Mouse (Mus musculus) forebrain, postnatal 0 days (tissue): ENCODE results near the gene Emilin1. TPM values are rescaled to one million over a fixed set of nuclear protein-coding genes. Genes with fewer than 3 reads are reported as not detected.

Experiments
- ATAC-seq: fragments of 200-750 bp; cut with Nextera tagmentation; 2 replicates; pipeline ENCODE4 v1.8.0; 2017; ENCODE audit warnings: mild to moderate bottlenecking, moderate library complexity
- DNase-seq: peaks from one replicate; pipeline ENCODE4 v3.0.0-alpha.2; 2015
- H3K27ac ChIP-seq: fragments of 300-500 bp; sonication (generic); 2 replicates; pipeline ENCODE4 v1.5.1; 2014; ENCODE audit warnings: low read depth, mild to moderate bottlenecking, antibody characterized with exemption, low read length, moderate library complexity, mixed read lengths
- H3K27me3 ChIP-seq: fragments of 300-500 bp; sonication (generic); 2 replicates; pipeline ENCODE4 v1.6.1; 2014; ENCODE audit warnings: mild to moderate bottlenecking, low read length, mixed read lengths; ENCODE audit not compliant: insufficient read depth
- H3K36me3 ChIP-seq: fragments of 300-500 bp; sonication (generic); 2 replicates; pipeline ENCODE4 v1.6.1; 2014; ENCODE audit warnings: mild to moderate bottlenecking, moderate library complexity; ENCODE audit not compliant: insufficient read depth
- H3K4me1 ChIP-seq: fragments of 300-500 bp; sonication (generic); 2 replicates; pipeline ENCODE4 v1.6.1; 2014; ENCODE audit warnings: antibody characterized with exemption; ENCODE audit not compliant: insufficient read depth
- H3K4me2 ChIP-seq: fragments of 300-500 bp; sonication (generic); 2 replicates; pipeline ENCODE4 v1.6.1; 2014; ENCODE audit warnings: low read depth, mild to moderate bottlenecking, moderate library complexity
- H3K4me3 ChIP-seq: fragments of 300-500 bp; sonication (generic); 2 replicates; pipeline ENCODE4 v1.5.1; 2014; ENCODE audit warnings: low read depth, low read length, mixed read lengths
- H3K9ac ChIP-seq: fragments of 300-500 bp; sonication (generic); 2 replicates; pipeline ENCODE4 v1.6.1; 2014; ENCODE audit warnings: mild to moderate bottlenecking
- H3K9me3 ChIP-seq: fragments of 300-500 bp; sonication (generic); 2 replicates; pipeline ENCODE4 v1.6.1; 2016; ENCODE audit warnings: low read length
- CTCF ChIP-seq: sonication (generic); IDR thresholded peaks from 2 replicates; pipeline ENCODE4 v1.5.1; 2016; ENCODE audit warnings: antibody characterized with exemption, control low read depth, low read depth
- WGBS: fragments of 180-500 bp; shearing (Covaris S2); extraction: QIAGEN DNeasy Blood & Tissue Kit; methylation state at CpG from one replicate; pipeline ENCODE4 v1.1.7; 2014; 5-methylcytosine and 5-hydroxymethylcytosine counted together
- polyA plus RNA-seq: library from polyadenylated mRNA; unstranded; fragments of >200 nt; fragmentation: Nextera tagmentation; extraction: Ambion mirVana; gene quantifications from 2 replicates; pipeline ENCODE4 v1.2.1, GENCODE M21; 2015
- total RNA-seq: library from RNA; depleted of rRNA; stranded (reverse); fragments of >200 nt; gene quantifications from 2 replicates; pipeline ENCODE4 v1.2.3, GENCODE M21; 2014

Emilin1 gene
- total and polyA plus RNA-seq, 2 experiments from 2014 or later, result 9.6 to 11.3 TPM

DNA sequence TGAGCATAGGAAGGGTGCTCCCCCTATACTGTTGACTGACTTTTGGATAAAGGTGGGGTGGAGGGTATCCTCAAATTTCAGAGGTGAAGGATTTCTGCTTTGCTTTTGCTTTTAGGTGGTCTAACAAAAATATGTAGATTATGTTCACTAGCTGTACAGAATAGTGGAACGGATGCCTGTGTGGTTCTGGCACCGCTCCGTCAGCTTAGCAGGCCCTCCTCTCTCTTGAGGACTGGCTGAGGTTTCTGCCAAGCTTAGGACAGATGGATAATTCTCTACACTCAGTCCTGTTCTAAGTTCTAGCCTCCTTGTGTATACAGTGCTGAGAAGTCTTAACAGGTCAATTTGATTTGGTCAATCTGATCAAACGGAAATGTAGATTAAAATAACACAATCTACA lies 37.2 kb downstream of the Emilin1 start:
- no peak overlapping the region; the same call in 1 of the 2 replicates for H3K27ac ChIP-seq
- WGBS, result 48% methylated on average over 4 of the region's 4 CpGs
- peak overlapping the region; percentile 86 for H3K4me2 ChIP-seq
- ATAC-seq, result no peak
- H3K4me1 ChIP-seq, result peaks cover 13% of the 10 kb centered on the region; the same call in 1 of the 2 replicates
- H3K9ac ChIP-seq, result peak overlapping the region; percentile 56
- no peaks in the 10 kb centered on the region for H3K9me3 ChIP-seq
- no peaks in the 10 kb centered on the region for H3K27me3 ChIP-seq
- H3K4me3 ChIP-seq, result peak overlapping the region; percentile 46
- no peak for DNase-seq
- peaks cover 38% of the 10 kb centered on the region for H3K36me3 ChIP-seq
- TF ChIP-seq CTCF, result no peak

DNA sequence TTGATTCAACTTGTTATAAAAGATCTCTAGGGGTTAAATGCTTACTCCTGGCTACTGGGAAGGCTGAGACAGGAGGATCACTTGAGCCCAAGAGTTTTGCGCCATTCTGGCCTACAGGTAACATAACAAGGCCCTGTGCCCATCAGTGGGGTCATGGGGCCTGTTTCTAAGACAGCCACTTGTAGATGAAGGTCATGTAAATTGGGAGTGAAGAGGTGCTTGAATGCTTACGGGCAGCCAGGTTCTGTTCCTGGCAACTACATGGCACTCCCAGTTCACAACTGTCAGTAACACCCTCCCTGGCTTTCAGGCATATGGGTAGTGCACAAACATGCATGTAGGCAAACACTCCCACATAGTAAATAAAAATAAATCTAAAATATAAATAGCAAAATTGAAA lies 37.7 kb downstream of the Emilin1 start:
- H3K27me3 ChIP-seq, result no peaks in the 10 kb centered on the region
- peak overlapping the region; percentile 46; the same call in 1 of the 2 replicates for H3K4me3 ChIP-seq
- no peaks in the 10 kb centered on the region for H3K9me3 ChIP-seq
- H3K4me2 ChIP-seq, result no peak overlapping the region
- peaks cover 13% of the 10 kb centered on the region; the same call in 1 of the 2 replicates for H3K4me1 ChIP-seq
- ATAC-seq (no peak), DNase-seq (no peak)
- no peak for TF ChIP-seq CTCF
- H3K9ac ChIP-seq, result no peak overlapping the region
- WGBS, result 86% methylated on average over 2 of the region's 2 CpGs
- H3K36me3 ChIP-seq, result peaks cover 42% of the 10 kb centered on the region
- H3K27ac ChIP-seq, result no peak overlapping the region

DNA sequence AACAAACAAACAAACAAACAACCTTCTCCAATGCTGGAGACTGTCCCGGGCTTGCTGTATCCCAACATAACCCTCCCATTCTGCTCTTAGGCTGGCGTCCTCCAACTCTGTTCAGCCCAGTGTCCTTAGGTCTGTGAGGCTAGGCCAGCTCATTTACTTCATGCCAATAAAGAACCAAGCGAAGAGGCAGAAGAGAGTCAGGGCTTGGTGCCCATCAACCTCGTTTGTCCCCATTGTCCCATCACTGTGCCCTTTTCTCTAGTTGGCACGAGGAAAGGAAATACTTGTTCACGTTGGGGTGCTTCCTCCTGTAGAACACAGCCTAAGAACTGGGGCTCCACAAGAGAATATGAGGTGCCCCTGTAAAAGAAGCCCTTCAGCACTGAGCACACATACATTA lies 38.5 kb downstream of the Emilin1 start:
- no peaks in the 10 kb centered on the region for H3K9me3 ChIP-seq
- no peak for DNase-seq
- no peak overlapping the region for H3K4me2 ChIP-seq
- WGBS, result 74% methylated on average over 6 of the region's 6 CpGs
- no peak overlapping the region for H3K27ac ChIP-seq
- no peak for TF ChIP-seq CTCF
- ATAC-seq, result no peak
- peaks cover 13% of the 10 kb centered on the region; the same call in 1 of the 2 replicates for H3K4me1 ChIP-seq
- peaks cover 44% of the 10 kb centered on the region for H3K36me3 ChIP-seq
- H3K27me3 ChIP-seq, result no peaks in the 10 kb centered on the region
- H3K9ac ChIP-seq, result no peak overlapping the region
- H3K4me3 ChIP-seq, result no peak overlapping the region

DNA sequence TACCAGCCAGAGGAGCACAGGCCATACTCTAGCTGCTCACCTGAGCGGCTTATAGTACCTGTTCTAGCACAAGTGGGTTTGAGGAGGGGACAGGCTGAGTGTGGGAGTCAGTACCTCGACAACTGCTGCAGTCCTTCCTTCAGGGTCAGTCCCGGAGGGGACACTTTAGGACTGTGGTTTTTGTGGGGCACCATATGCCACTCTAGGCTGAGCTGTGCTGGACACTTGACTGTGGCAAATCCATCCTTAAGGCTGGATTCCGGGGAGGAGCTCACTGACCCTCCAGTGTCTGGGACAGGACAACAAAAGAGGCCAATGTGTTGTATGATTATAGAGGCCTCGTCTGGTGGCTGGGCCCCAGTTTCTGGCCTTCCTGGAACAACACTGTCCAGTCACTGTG lies 39.3 kb downstream of the Emilin1 start:
- Histone ChIP-seq H3K36me3 (peaks cover 46% of the 10 kb centered on the region), H3K4me3 (no peak overlapping the region), H3K27ac (no peak overlapping the region), H3K9me3 (no peaks in the 10 kb centered on the region), H3K27me3 (no peaks in the 10 kb centered on the region), H3K9ac (no peak overlapping the region), H3K4me2 (no peak overlapping the region), H3K4me1 (peaks cover 13% of the 10 kb centered on the region; the same call in 1 of the 2 replicates)
- DNase-seq (no peak), ATAC-seq (no peak)
- WGBS, result 86% methylated on average over 5 of the region's 5 CpGs
- no peak for TF ChIP-seq CTCF

DNA sequence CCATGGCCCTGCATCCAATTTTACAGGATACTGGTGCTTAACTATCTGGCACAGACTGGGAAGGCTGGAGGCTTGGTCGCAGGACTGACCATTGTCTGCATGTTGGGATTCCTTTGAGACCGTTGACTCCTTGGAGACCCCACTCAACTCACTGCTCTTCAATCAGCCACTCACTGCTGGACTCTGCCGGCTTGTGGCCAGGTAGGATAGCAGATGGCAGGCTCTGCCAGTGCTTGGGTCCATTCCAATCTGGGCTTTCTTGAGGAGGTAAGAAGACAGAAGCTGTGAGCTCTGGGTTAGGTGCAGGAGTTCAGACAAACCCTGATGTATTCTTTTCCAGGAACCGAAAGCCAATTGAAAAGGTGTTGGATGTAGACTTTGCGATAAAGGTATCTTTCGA lies 40.9 kb downstream of the Emilin1 start:
- no peaks in the 10 kb centered on the region for H3K9me3 ChIP-seq
- peaks cover 17% of the 10 kb centered on the region for H3K4me1 ChIP-seq
- H3K27ac ChIP-seq, result no peak overlapping the region
- H3K9ac ChIP-seq, result no peak overlapping the region
- no peak overlapping the region for H3K4me3 ChIP-seq
- 95% methylated on average over 6 of the region's 6 CpGs for WGBS
- ATAC-seq, result no peak
- H3K4me2 ChIP-seq, result no peak overlapping the region
- H3K27me3 ChIP-seq, result no peaks in the 10 kb centered on the region
- no peak for DNase-seq
- TF ChIP-seq CTCF, result no peak
- H3K36me3 ChIP-seq, result peaks cover 59% of the 10 kb centered on the region

DNA sequence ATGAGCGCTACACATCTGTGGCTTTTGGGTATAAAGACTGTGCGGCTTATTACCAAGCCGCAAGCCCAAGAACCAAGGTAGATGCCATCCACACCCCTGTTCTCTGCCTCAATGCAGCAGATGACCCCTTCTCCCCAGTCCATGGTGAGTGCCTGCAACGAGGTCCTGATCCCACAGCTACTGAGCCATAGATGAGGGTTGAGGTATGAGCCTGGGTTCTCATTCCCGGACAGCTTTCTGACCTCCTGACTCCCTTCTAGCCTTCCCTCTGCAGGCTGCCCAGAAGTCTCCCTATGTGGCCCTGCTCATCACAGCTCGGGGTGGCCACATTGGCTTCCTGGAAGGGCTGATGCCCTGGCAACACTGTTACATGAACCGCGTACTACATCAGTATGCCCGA lies 41.4 kb downstream of the Emilin1 start:
- no peak overlapping the region for H3K4me3 ChIP-seq
- H3K9ac ChIP-seq, result no peak overlapping the region
- DNase-seq, result no peak
- 94% methylated on average over 9 of the region's 9 CpGs for WGBS
- ATAC-seq, result no peak
- H3K4me2 ChIP-seq, result no peak overlapping the region
- H3K4me1 ChIP-seq, result peaks cover 16% of the 10 kb centered on the region
- no peaks in the 10 kb centered on the region for H3K27me3 ChIP-seq
- H3K36me3 ChIP-seq, result peaks cover 59% of the 10 kb centered on the region
- no peak overlapping the region for H3K27ac ChIP-seq
- H3K9me3 ChIP-seq, result no peaks in the 10 kb centered on the region
- no peak for TF ChIP-seq CTCF

DNA sequence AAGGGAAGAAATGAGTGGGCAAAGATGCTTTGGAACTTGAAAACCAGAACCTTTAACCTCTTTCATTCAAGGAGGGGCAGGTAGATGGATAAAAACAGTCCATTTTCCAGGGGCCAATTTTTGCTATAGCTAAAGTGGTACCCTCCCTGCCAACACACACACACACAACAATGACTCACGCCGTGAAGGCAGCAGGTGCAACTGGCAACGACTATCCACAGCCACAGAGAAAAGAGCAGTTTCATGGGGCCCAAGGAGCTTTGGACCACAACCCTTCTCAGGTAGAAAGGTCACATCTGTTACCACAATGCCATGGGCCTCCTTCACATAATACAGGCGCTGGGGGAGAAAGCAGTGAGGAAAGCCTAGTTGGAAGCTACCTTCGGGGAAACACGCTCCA lies 42.5 kb downstream of the Emilin1 start:
- H3K27me3 ChIP-seq, result no peaks in the 10 kb centered on the region
- no peak overlapping the region for H3K9ac ChIP-seq
- H3K27ac ChIP-seq, result no peak overlapping the region
- no peak for TF ChIP-seq CTCF
- DNase-seq (no peak), ATAC-seq (no peak)
- no peak overlapping the region for H3K4me2 ChIP-seq
- 94% methylated on average over 6 of the region's 6 CpGs for WGBS
- H3K4me3 ChIP-seq, result no peak overlapping the region
- peaks cover 11% of the 10 kb centered on the region for H3K4me1 ChIP-seq
- peaks cover 59% of the 10 kb centered on the region for H3K36me3 ChIP-seq
- H3K9me3 ChIP-seq, result no peaks in the 10 kb centered on the region
